Mouse (Mus musculus): ENCODE data around the gene Nme7. TPM values are rescaled to one million over a fixed set of nuclear protein-coding genes. Genes with fewer than 3 reads are reported as not detected.

The Nme7 gene
- polyA plus RNA-seq, 1 experiment from 2014 or later = 42.1 TPM

DNA sequence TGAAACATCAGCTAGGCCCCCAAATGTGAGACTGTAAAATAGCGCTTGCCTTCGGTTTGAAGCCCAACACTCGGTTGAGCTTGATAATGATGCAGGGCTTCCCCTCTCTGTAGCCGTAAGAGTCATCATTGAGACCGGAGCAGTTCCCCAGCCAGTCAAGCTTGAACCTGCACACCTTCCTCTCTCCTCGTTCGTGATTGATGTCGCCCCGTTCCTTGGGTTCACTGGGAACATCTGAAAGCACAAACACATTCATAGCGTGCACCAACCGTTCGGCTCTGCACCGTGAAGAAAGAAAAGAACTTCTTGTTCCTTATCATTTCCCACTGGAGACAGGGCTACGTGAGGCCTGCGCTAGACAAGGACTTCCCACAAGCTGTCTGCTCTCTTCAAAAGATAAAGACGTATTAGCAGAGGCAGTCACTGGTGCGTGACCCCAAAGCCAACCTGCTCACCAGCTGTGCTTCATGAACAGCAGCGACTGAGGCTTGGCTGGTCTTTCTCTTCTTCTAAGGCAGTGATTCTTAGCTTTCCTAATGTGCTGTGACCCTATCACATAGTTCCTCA, 137.6 kb downstream of the Nme7 start:
- Histone ChIP-seq H3K9me3 (replicated peaks) (no peaks in the 10 kb centered on the region), H3K4me2 (no peak overlapping the region), H3K4me1 (no peaks in the 10 kb centered on the region), H3K9ac (no peak overlapping the region), H3K27me3 (no peaks in the 10 kb centered on the region), H3K36me3 (ENCODE audit: poor library complexity, severe bottlenecking) (peaks cover 80% of the 10 kb centered on the region), H3K4me3 (no peak overlapping the region), H3K27ac (no peak overlapping the region)
- ATAC-seq = no peak
- 72% methylated on average over 18 of the region's 18 CpGs for WGBS

DNA sequence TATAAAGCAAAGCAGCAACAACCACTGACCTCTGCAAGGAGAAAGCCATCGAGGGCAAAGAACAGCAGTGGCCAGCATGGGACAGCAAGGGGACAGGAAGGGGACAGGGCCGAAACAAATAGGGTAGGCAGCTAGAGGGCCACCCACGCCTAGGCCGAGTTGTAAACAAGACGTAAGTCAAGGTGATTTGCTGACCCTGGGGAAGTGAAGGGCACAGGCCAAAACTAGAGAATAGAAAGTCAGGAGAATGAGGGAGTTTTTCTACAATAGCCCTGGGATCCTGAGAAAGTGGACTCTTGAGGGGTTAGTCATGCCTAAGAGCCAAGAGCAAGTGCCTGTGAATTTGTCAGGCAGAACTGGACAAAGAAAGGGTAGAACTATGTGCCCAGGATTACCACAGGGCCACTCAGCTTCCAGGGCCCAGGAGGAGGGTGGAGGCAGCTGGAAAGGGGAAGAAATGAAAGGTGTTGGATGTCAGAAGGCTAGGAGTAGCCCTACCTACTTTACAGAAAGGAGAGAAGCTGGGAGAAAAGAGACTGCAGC, 141.8 kb downstream of the Nme7 start:
- no peak overlapping the region for H3K9ac ChIP-seq
- ATAC-seq = no peak
- H3K4me2 ChIP-seq = no peak overlapping the region
- H3K27me3 ChIP-seq = no peaks in the 10 kb centered on the region
- H3K4me1 ChIP-seq = no peaks in the 10 kb centered on the region
- no peaks in the 10 kb centered on the region for H3K9me3 ChIP-seq (replicated peaks)
- H3K36me3 ChIP-seq (ENCODE audit: poor library complexity, severe bottlenecking) = peaks cover 44% of the 10 kb centered on the region
- H3K27ac ChIP-seq = no peak overlapping the region
- WGBS = 88% methylated on average over 5 of the region's 5 CpGs
- H3K4me3 ChIP-seq = no peak overlapping the region

DNA sequence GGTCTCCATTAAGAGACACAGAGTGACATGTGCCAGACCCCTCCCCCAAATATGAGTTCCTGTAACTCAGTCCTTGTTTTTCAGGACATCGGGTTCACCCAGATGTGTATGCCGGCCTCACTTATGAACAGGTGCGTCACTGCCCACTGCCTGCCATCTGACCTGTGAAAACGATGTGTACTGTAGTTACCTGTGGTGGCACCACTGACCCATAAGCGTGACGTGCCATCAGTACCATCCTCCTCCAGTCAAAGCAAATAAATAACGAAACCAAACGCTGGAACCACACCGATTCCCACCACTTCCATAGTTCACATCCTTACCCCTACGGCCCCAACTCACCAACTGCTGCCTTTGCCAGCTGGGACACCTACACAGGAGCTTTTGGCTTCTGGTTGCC, 142.6 kb downstream of the Nme7 start:
- Histone ChIP-seq H3K27ac (no peak overlapping the region), H3K4me1 (no peaks in the 10 kb centered on the region), H3K27me3 (no peaks in the 10 kb centered on the region), H3K36me3 (ENCODE audit: poor library complexity, severe bottlenecking) (peaks cover 41% of the 10 kb centered on the region), H3K9ac (no peak overlapping the region), H3K4me2 (no peak overlapping the region), H3K4me3 (no peak overlapping the region), H3K9me3 (replicated peaks) (no peaks in the 10 kb centered on the region)
- ATAC-seq = no peak
- WGBS = 95% methylated on average over 10 of the region's 10 CpGs

DNA sequence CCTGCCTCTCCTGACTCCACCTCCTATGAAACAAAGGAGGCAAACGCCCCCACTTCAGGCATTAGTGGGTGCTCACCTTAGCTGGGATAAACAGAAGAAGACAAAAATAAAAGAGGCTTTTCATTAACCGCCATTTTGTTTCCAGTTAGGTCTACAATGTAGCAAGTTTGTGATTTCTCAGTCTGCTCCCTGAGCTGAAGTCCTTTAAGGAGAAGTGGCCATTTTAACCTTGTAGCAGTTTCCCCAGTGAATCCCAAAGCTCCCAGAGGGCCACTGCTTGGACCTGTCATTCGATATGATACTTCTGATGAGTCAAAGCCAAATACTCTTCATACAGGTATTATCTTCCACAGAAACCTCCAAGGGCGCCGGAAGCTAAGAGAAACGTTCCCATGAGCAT, 143.6 kb downstream of the Nme7 start:
- Histone ChIP-seq H3K4me2 (no peak overlapping the region), H3K4me1 (no peaks in the 10 kb centered on the region), H3K4me3 (no peak overlapping the region), H3K36me3 (ENCODE audit: poor library complexity, severe bottlenecking) (peaks cover 32% of the 10 kb centered on the region), H3K9ac (no peak overlapping the region), H3K27ac (no peak overlapping the region), H3K9me3 (replicated peaks) (no peaks in the 10 kb centered on the region), H3K27me3 (no peaks in the 10 kb centered on the region)
- 89% methylated on average over 6 of the region's 6 CpGs for WGBS
- ATAC-seq = no peak

DNA sequence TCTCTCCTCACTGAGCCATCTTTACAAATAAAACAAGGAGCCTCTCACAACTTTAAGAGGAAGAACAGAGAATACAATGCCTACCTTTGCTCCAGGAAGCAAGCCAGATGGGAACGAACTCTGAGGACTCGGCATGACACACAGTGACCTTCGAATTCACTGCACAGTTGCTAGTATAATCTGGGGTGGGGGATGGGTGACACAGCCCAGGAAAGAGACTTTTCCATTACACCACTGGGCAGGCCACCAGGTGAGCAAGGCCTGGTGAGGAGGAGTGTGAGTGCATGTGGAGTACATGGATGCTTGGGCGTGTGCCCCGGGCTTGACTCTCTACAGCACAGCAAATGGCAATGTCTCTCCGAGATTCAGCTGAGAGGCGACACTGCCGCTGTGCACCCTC, 145.7 kb downstream of the Nme7 start:
- H3K9ac ChIP-seq = no peak overlapping the region
- no peaks in the 10 kb centered on the region for H3K27me3 ChIP-seq
- H3K4me2 ChIP-seq = no peak overlapping the region
- H3K4me3 ChIP-seq = no peak overlapping the region
- no peaks in the 10 kb centered on the region for H3K9me3 ChIP-seq (replicated peaks)
- H3K4me1 ChIP-seq = peaks cover 6% of the 10 kb centered on the region
- no peak for ATAC-seq
- no peak overlapping the region for H3K27ac ChIP-seq
- 91% methylated on average over 8 of the region's 8 CpGs for WGBS
- peaks cover 24% of the 10 kb centered on the region for H3K36me3 ChIP-seq (ENCODE audit: poor library complexity, severe bottlenecking)

DNA sequence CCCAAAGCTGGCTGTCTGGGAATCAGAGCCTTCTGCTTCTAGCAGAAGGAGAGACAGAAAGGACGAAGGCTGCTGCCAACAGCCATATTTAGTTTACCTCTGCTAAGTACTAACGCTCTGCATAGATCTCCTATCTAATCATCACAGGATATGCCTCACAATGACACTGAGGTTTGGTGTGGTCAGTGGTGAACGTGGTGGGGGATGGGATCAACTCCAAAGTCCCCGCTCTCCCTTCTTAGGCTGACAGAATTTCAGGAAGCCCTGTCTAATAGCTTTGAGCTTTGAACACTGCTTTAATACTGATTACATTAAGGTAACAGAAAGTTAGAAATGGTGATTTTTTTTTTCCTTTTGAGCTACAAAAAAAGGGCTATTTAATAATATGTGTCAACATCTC, 146.3 kb downstream of the Nme7 start:
- no peak overlapping the region for H3K9ac ChIP-seq
- H3K9me3 ChIP-seq (replicated peaks) = no peaks in the 10 kb centered on the region
- peaks cover 24% of the 10 kb centered on the region for H3K36me3 ChIP-seq (ENCODE audit: poor library complexity, severe bottlenecking)
- no peak overlapping the region for H3K4me2 ChIP-seq
- no peak overlapping the region for H3K27ac ChIP-seq
- ATAC-seq = no peak
- peaks cover 12% of the 10 kb centered on the region for H3K4me1 ChIP-seq
- H3K4me3 ChIP-seq = no peak overlapping the region
- no peaks in the 10 kb centered on the region for H3K27me3 ChIP-seq
- WGBS = 91% methylated on average over 4 of the region's 4 CpGs

DNA sequence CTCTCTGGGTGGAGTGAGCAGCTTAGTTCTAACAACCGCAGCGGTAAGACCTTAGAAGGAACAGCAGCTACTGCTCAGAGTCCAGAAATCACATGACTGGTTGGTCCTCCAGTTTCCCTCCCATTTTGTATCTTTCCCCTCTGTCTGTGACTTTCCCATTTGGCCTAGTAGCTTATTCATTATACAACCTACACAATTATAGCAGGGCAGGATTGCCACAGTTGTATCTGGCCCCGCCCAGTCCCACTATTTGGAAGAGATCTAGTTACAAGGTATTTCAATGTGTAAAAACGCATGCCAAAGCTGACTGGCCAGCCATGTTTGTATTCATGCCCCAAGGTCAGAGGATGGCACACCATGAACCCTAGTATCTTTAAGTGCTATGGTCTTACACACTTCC, 146.7 kb downstream of the Nme7 start:
- Histone ChIP-seq H3K9me3 (replicated peaks) (no peaks in the 10 kb centered on the region), H3K36me3 (ENCODE audit: poor library complexity, severe bottlenecking) (peaks cover 22% of the 10 kb centered on the region), H3K4me2 (no peak overlapping the region), H3K27me3 (no peaks in the 10 kb centered on the region), H3K9ac (no peak overlapping the region), H3K4me1 (peaks cover 14% of the 10 kb centered on the region), H3K4me3 (no peak overlapping the region), H3K27ac (no peak overlapping the region)
- 85% methylated on average over 4 of the region's 4 CpGs for WGBS
- no peak for ATAC-seq

DNA sequence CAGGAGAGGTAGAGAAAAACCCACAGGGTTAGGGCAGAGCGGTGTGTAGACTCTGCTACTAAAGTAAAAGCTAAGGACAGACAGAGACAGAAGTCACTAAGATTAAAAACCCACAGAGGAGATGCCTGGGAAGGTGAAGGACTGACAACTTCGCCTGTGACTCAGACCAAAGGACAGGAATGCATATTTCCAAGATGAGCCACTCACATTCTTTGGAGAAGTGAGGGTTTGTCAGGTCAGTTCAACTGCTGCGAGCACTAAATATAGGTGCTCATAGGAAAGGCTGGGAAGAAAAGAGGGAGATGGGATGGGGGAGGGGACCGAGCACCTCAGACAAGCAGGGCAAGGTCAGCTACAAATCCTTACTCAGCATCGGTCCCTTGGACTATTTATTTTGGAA, 147.4 kb downstream of the Nme7 start:
- no peak for ATAC-seq
- H3K36me3 ChIP-seq (ENCODE audit: poor library complexity, severe bottlenecking) = peaks cover 15% of the 10 kb centered on the region
- H3K27me3 ChIP-seq = peaks cover 6% of the 10 kb centered on the region; the same call in 1 of the 2 replicates
- WGBS = 90% methylated on average over 5 of the region's 5 CpGs
- peaks cover 21% of the 10 kb centered on the region for H3K4me1 ChIP-seq
- H3K4me3 ChIP-seq = no peak overlapping the region
- H3K9ac ChIP-seq = no peak overlapping the region
- no peak overlapping the region for H3K27ac ChIP-seq
- H3K9me3 ChIP-seq (replicated peaks) = no peaks in the 10 kb centered on the region
- H3K4me2 ChIP-seq = no peak overlapping the region

DNA sequence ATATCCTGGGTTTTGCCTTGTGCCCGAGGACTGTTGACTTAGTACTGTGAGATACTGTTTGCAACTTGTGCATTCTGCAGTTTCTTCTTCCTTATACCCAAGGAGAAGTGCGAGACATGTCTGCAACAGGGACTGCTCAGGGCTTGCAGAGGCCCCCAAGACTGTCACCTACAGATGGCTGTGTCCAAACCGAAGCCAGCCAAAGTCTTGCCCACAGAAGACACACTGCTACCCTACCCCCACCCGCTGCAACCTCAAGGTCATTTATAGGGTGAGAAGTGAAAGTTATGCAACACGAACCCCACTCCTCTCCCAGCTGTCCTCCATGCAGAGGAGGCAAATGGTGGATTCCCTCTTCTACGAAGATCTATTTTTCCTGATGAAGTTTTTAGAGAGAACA, 148.7 kb downstream of the Nme7 start:
- Histone ChIP-seq H3K9ac (no peak overlapping the region), H3K4me2 (no peak overlapping the region), H3K4me1 (peaks cover 31% of the 10 kb centered on the region), H3K4me3 (no peak overlapping the region), H3K9me3 (replicated peaks) (no peaks in the 10 kb centered on the region), H3K27me3 (peaks cover 11% of the 10 kb centered on the region; the same call in 1 of the 2 replicates), H3K27ac (no peak overlapping the region), H3K36me3 (ENCODE audit: poor library complexity, severe bottlenecking) (peaks cover 15% of the 10 kb centered on the region)
- no peak for ATAC-seq
- 95% methylated on average over 6 of the region's 6 CpGs for WGBS

DNA sequence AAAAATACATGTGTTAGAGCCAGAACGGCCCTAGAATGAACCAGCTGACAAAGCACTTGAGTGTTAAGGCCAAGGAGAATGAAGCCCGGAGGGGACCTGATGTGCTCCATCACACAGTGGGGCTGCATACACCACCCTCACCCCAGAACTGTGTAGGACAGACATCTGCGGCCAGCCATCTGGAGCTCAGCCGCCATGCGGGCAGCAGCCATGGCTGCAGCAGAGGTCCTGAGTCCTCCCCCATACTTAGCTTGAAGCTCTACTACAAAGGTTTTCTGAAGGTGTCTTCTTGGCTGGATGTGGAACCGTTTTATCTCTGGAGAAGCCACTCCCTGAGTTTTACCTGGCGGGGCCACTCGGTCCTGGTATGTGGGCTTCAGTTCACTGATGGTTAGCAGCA, 149.2 kb downstream of the Nme7 start:
- ATAC-seq = no peak

DNA sequence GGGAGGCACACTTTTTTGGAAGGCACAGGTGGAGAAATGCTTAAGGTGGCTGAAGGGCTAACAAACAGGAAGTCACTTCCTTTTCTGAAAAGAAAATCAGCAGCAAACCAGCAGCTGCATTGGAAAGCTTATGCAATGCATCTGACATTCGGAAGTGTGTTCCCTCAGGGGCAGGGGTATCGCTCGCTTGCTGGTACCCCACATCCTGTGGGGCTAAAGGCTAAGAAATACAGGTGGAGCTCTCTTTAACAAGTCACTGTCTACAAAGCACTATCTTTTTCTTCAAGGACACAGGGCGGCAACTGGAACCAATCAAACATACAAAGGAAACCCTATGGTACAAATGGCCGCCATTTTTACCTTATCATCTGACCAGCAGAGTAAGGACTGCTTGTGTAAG, 149.8 kb downstream of the Nme7 start:
- Histone ChIP-seq H3K27me3 (peaks cover 11% of the 10 kb centered on the region; the same call in 1 of the 2 replicates), H3K4me2 (no peak overlapping the region), H3K27ac (no peak overlapping the region), H3K9me3 (replicated peaks) (no peaks in the 10 kb centered on the region), H3K9ac (no peak overlapping the region), H3K4me1 (peaks cover 34% of the 10 kb centered on the region), H3K36me3 (ENCODE audit: poor library complexity, severe bottlenecking) (peaks cover 15% of the 10 kb centered on the region), H3K4me3 (no peak overlapping the region)
- 91% methylated on average over 5 of the region's 5 CpGs for WGBS
- no peak for ATAC-seq

More for the DNA sequence above, 149.2 kb downstream of the Nme7 start:
- Histone ChIP-seq H3K36me3 (ENCODE audit: poor library complexity, severe bottlenecking) (peaks cover 15% of the 10 kb centered on the region), H3K9me3 (replicated peaks) (no peaks in the 10 kb centered on the region), H3K9ac (no peak overlapping the region), H3K27me3 (peaks cover 11% of the 10 kb centered on the region; the same call in 1 of the 2 replicates), H3K27ac (no peak overlapping the region), H3K4me1 (peaks cover 31% of the 10 kb centered on the region), H3K4me3 (no peak overlapping the region), H3K4me2 (no peak overlapping the region)
- 93% methylated on average over 8 of the region's 8 CpGs for WGBS

DNA sequence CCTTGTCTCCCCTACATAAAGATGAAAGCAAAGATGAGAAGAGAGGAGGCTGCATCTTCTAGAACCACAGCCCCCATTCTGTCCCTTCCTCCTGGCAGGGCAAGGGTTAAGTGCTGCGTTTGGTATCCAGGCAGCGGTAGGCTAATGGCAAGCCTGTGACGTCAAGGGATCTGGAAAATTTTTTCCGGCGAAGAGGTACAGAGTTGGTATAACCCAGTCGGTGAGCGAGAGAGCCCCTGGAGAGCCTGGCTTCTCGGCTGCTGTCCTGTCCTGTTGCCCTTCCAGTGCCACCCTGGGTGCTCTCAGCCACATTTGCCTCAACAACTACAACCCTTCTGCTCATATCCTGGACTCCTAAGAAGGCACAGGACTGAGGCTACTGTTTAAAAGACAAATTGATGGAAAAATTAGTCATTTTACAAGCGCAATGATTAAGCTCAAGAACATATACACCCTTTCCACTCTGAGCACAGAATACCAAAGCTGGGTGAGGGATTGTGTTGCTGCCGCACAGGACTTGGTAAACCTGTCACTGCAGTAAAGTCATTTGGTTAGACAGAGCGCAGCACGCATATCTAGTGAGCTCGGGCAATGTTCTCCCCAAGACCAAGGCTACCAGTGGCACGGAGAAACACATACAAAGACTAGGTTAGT, 151.0 kb downstream of the Nme7 start:
- Histone ChIP-seq H3K9ac (peak overlapping the region; percentile 43), H3K4me2 (peak overlapping the region; percentile 53), H3K27me3 (peaks cover 14% of the 10 kb centered on the region; the same call in 1 of the 2 replicates), H3K9me3 (replicated peaks) (no peaks in the 10 kb centered on the region), H3K4me3 (peak overlapping the region; percentile 36), H3K27ac (no peak overlapping the region), H3K36me3 (ENCODE audit: poor library complexity, severe bottlenecking) (peaks cover 15% of the 10 kb centered on the region), H3K4me1 (peaks cover 38% of the 10 kb centered on the region)
- no peak for ATAC-seq
- WGBS = 38% methylated on average over 14 of the region's 14 CpGs

Measured in forebrain, embryonic 13.5 days (tissue).